Mouse (Mus musculus) midbrain, embryonic 15.5 days (tissue): ENCODE data around the gene Slco2a1. TPM values are rescaled to one million over a fixed set of nuclear protein-coding genes. Genes with fewer than 3 reads are reported as not detected.

Experiments used
- ATAC-seq: fragments of 200-750 bp; cut with Nextera tagmentation; replicated peaks from 2 replicates; pipeline ENCODE4 v1.8.0; 2017; ENCODE audit warnings: moderate TSS enrichment
- H3K27ac ChIP-seq: fragments of 300-500 bp; sonication (generic); 2 replicates; pipeline ENCODE4 v1.5.1; 2015; ENCODE audit warnings: mild to moderate bottlenecking, inconsistent platforms
- H3K27me3 ChIP-seq: fragments of 300-500 bp; sonication (generic); replicated peaks from 2 replicates; pipeline ENCODE4 v1.6.1; 2015; ENCODE audit warnings: inconsistent platforms
- H3K36me3 ChIP-seq: fragments of 300-500 bp; sonication (generic); replicated peaks from 2 replicates; pipeline ENCODE4 v1.6.1; 2015; ENCODE audit warnings: inconsistent platforms
- H3K4me1 ChIP-seq: fragments of 300-500 bp; sonication (generic); 2 replicates; pipeline ENCODE4 v1.6.1; 2015; ENCODE audit warnings: inconsistent platforms
- H3K4me2 ChIP-seq: fragments of 300-500 bp; sonication (generic); 2 replicates; pipeline ENCODE4 v1.6.1; 2015; ENCODE audit warnings: inconsistent platforms, mild to moderate bottlenecking, moderate library complexity
- H3K4me3 ChIP-seq: fragments of 300-500 bp; sonication (generic); 2 replicates; pipeline ENCODE4 v1.5.1; 2015; ENCODE audit warnings: mild to moderate bottlenecking, inconsistent platforms
- H3K9ac ChIP-seq: fragments of 300-500 bp; sonication (generic); 2 replicates; pipeline ENCODE4 v1.6.1; 2015; ENCODE audit warnings: mild to moderate bottlenecking, inconsistent platforms
- H3K9me3 ChIP-seq: fragments of 300-500 bp; sonication (generic); 2 replicates; pipeline ENCODE4 v1.6.1; 2016; ENCODE audit warnings: inconsistent platforms
- WGBS: fragments of 180-500 bp; shearing (Covaris S2); methylation state at CpG from one replicate; pipeline ENCODE4 v1.1.7; 2015; ENCODE audit warnings: mixed read lengths; 5-methylcytosine and 5-hydroxymethylcytosine counted together
- polyA plus RNA-seq: library from polyadenylated mRNA; unstranded; fragments of >200 nt; fragmentation: Nextera tagmentation; extraction: Ambion mirVana; gene quantifications from 2 replicates; pipeline ENCODE4 v1.2.1, GENCODE M21; 2015

Slco2a1 gene
- polyA plus RNA-seq, 1 experiment from 2014 or later: 3.0 TPM

DNA sequence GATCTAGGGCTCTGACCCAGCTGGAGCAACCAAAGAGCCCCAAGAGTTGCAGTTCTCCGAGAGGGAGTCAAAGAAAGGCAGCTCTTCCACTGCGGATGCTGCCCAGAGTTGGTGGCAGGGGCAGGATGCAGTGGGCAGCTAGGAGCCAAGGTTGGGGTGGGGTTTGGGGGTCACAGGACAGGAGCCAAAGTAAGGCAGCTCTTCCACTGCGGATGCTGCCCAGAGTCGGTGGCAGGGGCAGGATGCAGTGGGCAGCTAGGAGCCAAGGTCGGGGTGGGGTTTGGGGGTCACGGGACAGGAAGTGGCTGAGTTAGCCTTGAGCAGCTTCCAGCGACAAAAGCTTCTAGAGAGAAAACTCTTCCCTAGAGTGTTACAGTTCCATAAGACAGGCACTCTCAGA, 65.3 kb downstream of the Slco2a1 start:
- Histone ChIP-seq H3K36me3 (no peaks in the 10 kb centered on the region), H3K9ac (no peak overlapping the region), H3K9me3 (no peaks in the 10 kb centered on the region), H3K4me3 (no peak overlapping the region), H3K27ac (no peak overlapping the region), H3K4me1 (no peaks in the 10 kb centered on the region), H3K4me2 (no peak overlapping the region), H3K27me3 (no peaks in the 10 kb centered on the region)
- WGBS: 85% methylated on average over 7 of the region's 7 CpGs
- no peak for ATAC-seq

- Histone ChIP-seq H3K27ac (no peak overlapping the region), H3K4me3 (no peak overlapping the region), H3K4me2 (no peak overlapping the region), H3K4me1 (no peaks in the 10 kb centered on the region), H3K27me3 (no peaks in the 10 kb centered on the region), H3K36me3 (no peaks in the 10 kb centered on the region), H3K9me3 (no peaks in the 10 kb centered on the region), H3K9ac (no peak overlapping the region)
- ATAC-seq: no peak
- WGBS: 56% methylated on average over 11 of the region's 11 CpGs
Measured at GRCm38 (mm10) chr9:103055061-103055460, 66.5 kb downstream of the Slco2a1 start.

DNA sequence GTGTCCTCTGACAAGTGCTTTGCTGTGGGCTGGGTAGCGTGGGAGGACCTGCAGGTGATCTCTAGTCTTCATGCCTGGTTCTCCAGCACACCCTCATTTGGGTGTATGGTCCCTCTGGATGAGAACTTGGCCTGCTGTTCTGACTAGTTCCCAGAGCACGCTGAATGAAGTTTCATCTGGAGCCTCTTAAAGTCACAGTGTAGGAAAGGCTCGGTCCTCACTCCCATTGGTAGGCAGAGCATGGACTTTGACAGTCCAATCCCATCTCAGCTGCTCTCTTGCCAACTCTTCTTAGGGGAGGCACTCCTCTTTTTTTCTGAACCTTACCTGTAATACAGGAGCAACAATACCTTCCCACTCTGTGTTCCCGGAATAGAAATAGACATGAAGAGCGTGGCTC, 67.7 kb downstream of the Slco2a1 start:
- H3K36me3 ChIP-seq: no peaks in the 10 kb centered on the region
- no peak overlapping the region for H3K4me2 ChIP-seq
- H3K4me3 ChIP-seq: no peak overlapping the region
- no peaks in the 10 kb centered on the region for H3K4me1 ChIP-seq
- no peaks in the 10 kb centered on the region for H3K27me3 ChIP-seq
- no peak for ATAC-seq
- WGBS: 90% methylated on average over 5 of the region's 5 CpGs
- H3K27ac ChIP-seq: no peak overlapping the region
- H3K9ac ChIP-seq: no peak overlapping the region
- H3K9me3 ChIP-seq: no peaks in the 10 kb centered on the region

DNA sequence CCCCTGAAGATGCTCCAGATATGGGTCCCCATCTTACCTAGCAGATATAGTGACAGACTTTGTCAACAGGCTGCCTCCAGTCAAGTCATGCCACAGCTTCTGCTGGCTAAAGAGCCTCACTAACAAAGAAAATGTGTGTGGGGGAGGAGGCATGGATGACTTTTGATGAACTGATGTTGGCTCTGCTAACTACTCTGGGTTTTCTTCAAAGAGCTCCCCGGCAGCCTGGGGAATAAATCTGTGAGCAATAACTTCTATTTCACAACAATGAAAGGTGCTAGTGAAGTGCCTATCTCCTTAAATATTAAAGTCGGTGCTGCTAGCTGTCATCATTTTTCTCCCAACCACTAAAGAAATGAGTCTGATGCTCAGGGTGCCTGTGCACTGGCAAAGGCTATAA, 72.0 kb downstream of the Slco2a1 start:
- Histone ChIP-seq H3K9ac (no peak overlapping the region), H3K4me1 (no peaks in the 10 kb centered on the region), H3K27me3 (no peaks in the 10 kb centered on the region), H3K4me2 (no peak overlapping the region), H3K9me3 (no peaks in the 10 kb centered on the region), H3K4me3 (no peak overlapping the region), H3K27ac (no peak overlapping the region), H3K36me3 (no peaks in the 10 kb centered on the region)
- ATAC-seq: no peak
- 87% methylated on average over 2 of the region's 2 CpGs for WGBS

GRCm38 (mm10) chr9:103061471-103062053, 73.0 kb downstream of the Slco2a1 start:
- H3K9ac ChIP-seq: no peak overlapping the region
- no peak overlapping the region for H3K4me3 ChIP-seq
- ATAC-seq: no peak
- no peaks in the 10 kb centered on the region for H3K4me1 ChIP-seq
- H3K27ac ChIP-seq: no peak overlapping the region
- WGBS: 75% methylated on average over 5 of the region's 5 CpGs
- H3K9me3 ChIP-seq: no peaks in the 10 kb centered on the region
- H3K27me3 ChIP-seq: no peaks in the 10 kb centered on the region
- no peak overlapping the region for H3K4me2 ChIP-seq
- H3K36me3 ChIP-seq: no peaks in the 10 kb centered on the region

DNA sequence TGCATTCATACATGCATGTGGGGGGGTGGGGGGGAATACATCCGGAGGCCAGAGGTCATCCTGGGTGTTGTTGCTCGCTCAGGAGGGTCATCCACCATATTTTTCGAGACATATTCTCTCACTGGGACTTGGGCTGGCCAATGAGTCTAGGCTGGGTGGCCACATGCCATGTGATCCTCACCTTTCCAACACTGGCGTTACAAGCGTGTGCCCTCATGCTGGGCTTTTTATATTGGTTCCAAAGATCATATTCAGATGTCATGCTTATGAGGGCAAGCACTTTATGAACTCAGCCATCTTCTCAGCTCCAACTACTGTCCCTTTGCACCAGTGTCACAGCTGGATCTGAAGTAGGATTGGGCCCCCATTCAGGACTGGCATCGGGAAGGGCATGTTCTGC, 75.1 kb downstream of the Slco2a1 start:
- Histone ChIP-seq H3K9ac (no peak overlapping the region), H3K27ac (no peak overlapping the region), H3K36me3 (no peaks in the 10 kb centered on the region), H3K4me1 (no peaks in the 10 kb centered on the region), H3K27me3 (no peaks in the 10 kb centered on the region), H3K4me2 (no peak overlapping the region), H3K4me3 (no peak overlapping the region), H3K9me3 (no peaks in the 10 kb centered on the region)
- no peak for ATAC-seq
- 87% methylated on average over 6 of the region's 6 CpGs for WGBS

- no peaks in the 10 kb centered on the region for H3K27me3 ChIP-seq
- H3K4me1 ChIP-seq: no peaks in the 10 kb centered on the region
- H3K4me2 ChIP-seq: no peak overlapping the region
- no peaks in the 10 kb centered on the region for H3K36me3 ChIP-seq
- no peak overlapping the region for H3K27ac ChIP-seq
- WGBS: 71% methylated on average over 8 of the region's 8 CpGs
- H3K4me3 ChIP-seq: no peak overlapping the region
- no peak for ATAC-seq
- H3K9ac ChIP-seq: no peak overlapping the region
- no peaks in the 10 kb centered on the region for H3K9me3 ChIP-seq
Measured at GRCm38 (mm10) chr9:103066845-103067244, 78.3 kb downstream of the Slco2a1 start.

DNA sequence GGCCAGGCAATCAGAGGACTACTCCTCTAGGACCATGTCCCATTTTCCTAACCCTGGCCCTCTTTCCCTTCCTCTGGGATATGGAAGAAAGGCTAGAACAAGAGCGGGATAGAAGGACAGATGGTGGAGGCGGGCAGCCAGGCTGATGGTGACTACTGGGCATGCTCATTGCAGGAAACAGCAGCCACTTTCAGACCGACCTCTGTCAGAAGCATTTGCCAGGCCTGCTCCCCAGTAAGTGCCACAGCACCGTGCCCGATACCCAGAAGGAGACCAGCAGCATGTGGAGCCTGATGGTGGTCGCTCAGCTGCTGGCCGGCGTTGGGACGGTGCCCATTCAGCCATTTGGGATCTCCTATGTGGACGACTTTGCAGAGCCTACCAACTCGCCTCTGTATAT, 79.1 kb downstream of the Slco2a1 start:
- no peaks in the 10 kb centered on the region for H3K4me1 ChIP-seq
- no peaks in the 10 kb centered on the region for H3K36me3 ChIP-seq
- H3K4me2 ChIP-seq: no peak overlapping the region
- no peak for ATAC-seq
- H3K9ac ChIP-seq: no peak overlapping the region
- H3K9me3 ChIP-seq: no peaks in the 10 kb centered on the region
- WGBS: 82% methylated on average over 11 of the region's 11 CpGs
- no peaks in the 10 kb centered on the region for H3K27me3 ChIP-seq
- H3K4me3 ChIP-seq: no peak overlapping the region
- H3K27ac ChIP-seq: no peak overlapping the region

- H3K9me3 ChIP-seq: no peaks in the 10 kb centered on the region
- H3K4me1 ChIP-seq: no peaks in the 10 kb centered on the region
- no peak overlapping the region for H3K4me2 ChIP-seq
- H3K4me3 ChIP-seq: no peak overlapping the region
- no peak overlapping the region for H3K9ac ChIP-seq
- no peak for ATAC-seq
- H3K27ac ChIP-seq: no peak overlapping the region
- no peaks in the 10 kb centered on the region for H3K27me3 ChIP-seq
- WGBS: 90% methylated on average over 8 of the region's 8 CpGs
- H3K36me3 ChIP-seq: no peaks in the 10 kb centered on the region
Measured at GRCm38 (mm10) chr9:103068769-103069168, 80.3 kb downstream of the Slco2a1 start.

DNA sequence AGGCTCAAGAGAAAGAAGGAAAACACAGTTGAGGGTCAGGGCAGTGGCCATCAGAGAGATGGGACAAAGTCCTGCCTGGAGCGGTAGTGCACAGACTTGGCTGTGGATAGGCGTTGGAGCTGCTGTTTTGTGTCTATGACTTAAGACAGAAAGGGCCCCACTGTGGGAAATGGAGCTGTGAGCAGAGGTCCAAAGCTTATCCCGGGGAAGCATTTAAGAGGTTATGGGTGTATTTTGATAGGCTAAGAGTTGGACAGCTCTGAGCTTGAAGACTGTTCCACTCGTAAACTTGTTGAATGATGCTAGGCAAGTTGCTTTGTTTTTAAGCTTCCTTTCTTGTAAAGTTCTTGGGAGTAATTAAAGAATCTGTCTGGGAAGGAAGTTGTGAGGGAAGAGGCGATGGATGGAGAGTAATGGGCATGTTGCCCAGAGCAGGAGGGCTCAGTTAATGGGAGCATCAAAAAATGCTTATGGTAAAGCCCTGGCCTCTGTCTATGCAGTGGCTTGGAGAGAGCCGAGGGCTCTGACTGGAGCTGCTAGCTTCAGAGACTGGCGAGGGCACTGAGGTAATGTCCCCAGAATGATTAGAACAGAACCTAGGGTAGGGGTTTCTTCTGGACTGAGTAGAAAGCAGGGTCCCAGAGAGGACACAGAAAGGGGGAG, 83.2 kb downstream of the Slco2a1 start:
- Histone ChIP-seq H3K36me3 (no peaks in the 10 kb centered on the region), H3K27ac (no peak overlapping the region), H3K4me1 (no peaks in the 10 kb centered on the region), H3K27me3 (no peaks in the 10 kb centered on the region), H3K4me3 (no peak overlapping the region), H3K9ac (no peak overlapping the region), H3K4me2 (no peak overlapping the region), H3K9me3 (no peaks in the 10 kb centered on the region)
- 85% methylated on average over 7 of the region's 7 CpGs for WGBS
- no peak for ATAC-seq

DNA sequence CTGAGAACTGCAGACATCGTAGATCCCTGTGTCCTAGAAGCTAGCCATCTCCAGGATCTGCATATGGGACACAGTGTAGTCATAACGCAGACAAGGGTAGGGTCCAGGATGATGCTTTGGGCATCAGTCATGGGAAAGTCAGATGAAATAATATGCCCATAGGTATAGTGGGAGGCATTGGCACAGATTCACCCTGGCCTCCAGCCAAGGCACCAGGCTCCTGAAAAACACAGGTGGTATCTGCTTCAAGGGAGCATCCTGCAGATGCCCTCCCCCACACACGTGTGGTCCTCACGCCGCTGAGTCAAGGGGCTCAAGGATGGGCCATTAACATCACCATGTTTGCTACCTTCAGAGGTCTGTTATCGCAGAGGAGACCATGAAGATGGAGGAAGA, 83.7 kb downstream of the Slco2a1 start:
- Histone ChIP-seq H3K9me3 (no peaks in the 10 kb centered on the region), H3K4me3 (no peak overlapping the region), H3K4me2 (no peak overlapping the region), H3K36me3 (no peaks in the 10 kb centered on the region), H3K4me1 (no peaks in the 10 kb centered on the region), H3K9ac (no peak overlapping the region), H3K27me3 (no peaks in the 10 kb centered on the region), H3K27ac (no peak overlapping the region)
- ATAC-seq: no peak
- 92% methylated on average over 6 of the region's 6 CpGs for WGBS

GRCm38 (mm10) chr9:103072926-103073515, 84.5 kb downstream of the Slco2a1 start:
- Histone ChIP-seq H3K4me2 (no peak overlapping the region), H3K27ac (no peak overlapping the region), H3K4me3 (no peak overlapping the region), H3K36me3 (no peaks in the 10 kb centered on the region), H3K4me1 (no peaks in the 10 kb centered on the region), H3K9ac (no peak overlapping the region), H3K9me3 (no peaks in the 10 kb centered on the region), H3K27me3 (no peaks in the 10 kb centered on the region)
- ATAC-seq: no peak
- 92% methylated on average over 11 of the region's 11 CpGs for WGBS
